Mouse (Mus musculus): Measurements from ENCODE around the gene Gfi1.

Gfi1 gene

GRCm38 (mm10) chr5:107725435-107726261 lies at the start of gene Gfi1:
Gene Gfi1, minus strand, starts transcription at chr5:107726036.
- CTCF ChIA-PET = interaction anchor here in 2 of 4 experiments (0.6 kb wide), 3 partner anchors 57 to 1755 kb away, joined by 3 to 16 read pairs (median 6); no protein-coding TSS in a partner anchor
- POLR2A ChIA-PET = interaction anchor here in 3 of 4 experiments (0.6 to 1.1 kb wide), 4 partner anchors 17 to 1456 kb away, joined by 3 to 6 read pairs (median 4); no protein-coding TSS in a partner anchor

- ChIA-PET CTCF (no interaction called here), POLR2A (interaction anchor here in 1 of 4 experiments (1.2 kb wide), 1 partner anchor 10 kb away, joined by 4 read pairs; no protein-coding TSS in a partner anchor)
Measured at GRCm38 (mm10) chr5:107772049-107772448, 46.2 kb upstream of the Gfi1 start.

GRCm38 (mm10) chr5:107768224-107768623 lies 42.4 kb upstream of the Gfi1 start:
- ChIA-PET CTCF (no interaction called here), POLR2A (interaction anchor here in 1 of 4 experiments (1.5 to 1.6 kb wide), 2 partner anchors 91 to 135 kb away, joined by 3 to 4 read pairs; no protein-coding TSS in a partner anchor)

GRCm38 (mm10) chr5:107765946-107766345 lies 40.1 kb upstream of the Gfi1 start:
- POLR2A ChIA-PET = no interaction called here
- CTCF ChIA-PET = no interaction called here

GRCm38 (mm10) chr5:107764486-107764885 lies 38.6 kb upstream of the Gfi1 start:
- ChIA-PET CTCF (no interaction called here), POLR2A (interaction anchor here in 2 of 4 experiments (1.1 to 1.6 kb wide), 3 partner anchors 8 to 138 kb away, joined by 3 read pairs; no protein-coding TSS in a partner anchor)

- ChIA-PET POLR2A (interaction anchor here in 1 of 4 experiments (1.4 to 1.6 kb wide), 2 partner anchors 9 to 139 kb away, joined by 3 read pairs; no protein-coding TSS in a partner anchor), CTCF (no interaction called here)
Measured at GRCm38 (mm10) chr5:107763674-107764073, 37.8 kb upstream of the Gfi1 start.

DNA sequence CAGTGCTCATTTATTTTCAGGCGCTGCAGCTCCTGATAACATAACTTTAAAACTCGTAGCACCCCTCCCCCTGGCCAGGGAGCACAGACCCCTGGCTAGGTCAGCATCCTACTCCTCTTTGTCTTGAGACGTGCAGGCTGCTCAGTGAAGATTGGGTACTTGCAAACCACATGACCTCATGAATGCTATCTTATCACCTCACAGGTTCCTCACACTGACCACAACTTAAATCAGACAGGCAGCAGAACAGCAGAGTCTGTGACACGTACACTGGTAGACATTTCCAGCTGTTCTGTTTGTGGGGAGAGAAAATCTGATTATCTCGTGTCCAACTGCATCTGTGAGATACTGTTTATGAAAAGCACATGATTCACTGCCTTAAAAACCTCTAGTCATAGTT lies 33.3 kb upstream of the Gfi1 start:
- ChIA-PET POLR2A (no interaction called here), CTCF (interaction anchor here in 1 of 4 experiments (0.6 kb wide), 1 partner anchor 39 kb away, joined by 4 read pairs; no protein-coding TSS in a partner anchor)

- CTCF ChIA-PET = no interaction called here
Measured at GRCm38 (mm10) chr5:107756072-107756471, 30.2 kb upstream of the Gfi1 start.

GRCm38 (mm10) chr5:107754740-107755139 lies 28.9 kb upstream of the Gfi1 start:
- POLR2A ChIA-PET = interaction anchor here in 1 of 4 experiments (0.9 to 1.3 kb wide), 3 partner anchors 9 to 18 kb away, joined by 3 read pairs; no protein-coding TSS in a partner anchor
- CTCF ChIA-PET = no interaction called here

More at GRCm38 (mm10) chr5:107756072-107756471, 30.2 kb upstream of the Gfi1 start:
- POLR2A ChIA-PET = interaction anchor here in 2 of 4 experiments (0.7 to 0.9 kb wide), 2 partner anchors 9 to 95 kb away, joined by 3 to 4 read pairs; no protein-coding TSS in a partner anchor

GRCm38 (mm10) chr5:107753656-107754055 lies 27.8 kb upstream of the Gfi1 start:
- ChIA-PET CTCF (no interaction called here), POLR2A (interaction anchor here in 1 of 4 experiments (0.8 kb wide), 1 partner anchor 85 kb away, joined by 3 read pairs; no protein-coding TSS in a partner anchor)

DNA sequence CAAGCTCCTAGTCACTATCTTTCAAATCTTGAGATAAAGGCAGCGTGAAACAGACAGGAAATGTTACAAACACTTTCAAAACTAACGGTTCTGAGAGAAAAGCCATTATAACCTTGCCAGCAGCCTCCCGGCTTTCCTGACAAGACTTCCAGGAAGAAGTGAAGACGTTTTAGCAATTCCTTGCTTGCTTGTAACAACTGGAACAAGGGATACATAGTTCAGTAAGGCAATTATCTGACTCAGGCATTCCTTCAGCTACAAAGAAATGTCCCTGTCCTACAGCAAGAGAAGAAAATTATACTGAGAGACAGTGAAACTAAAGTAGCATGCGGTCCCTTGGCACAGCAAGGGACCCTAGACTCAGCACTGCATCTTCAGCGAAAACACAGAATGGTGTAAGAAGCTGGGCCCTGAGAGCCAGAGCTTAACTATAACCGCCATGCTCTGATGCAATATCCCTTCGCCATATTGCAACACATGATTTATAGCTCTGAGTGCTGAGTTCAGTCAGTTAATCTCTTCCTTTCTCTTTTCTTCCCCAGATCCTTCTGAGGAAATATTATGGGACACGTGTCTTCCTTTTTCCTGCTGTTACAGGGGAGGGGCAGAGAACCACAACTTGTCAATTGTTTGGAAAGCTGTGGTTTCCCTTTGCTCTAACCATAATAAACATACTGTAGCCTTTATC lies 23.5 kb upstream of the Gfi1 start:
- ChIA-PET POLR2A (interaction anchor here in 1 of 4 experiments (1.1 kb wide), 1 partner anchor 42 kb away, joined by 3 read pairs; no protein-coding TSS in a partner anchor), CTCF (no interaction called here)

- ChIA-PET CTCF (no interaction called here), POLR2A (no interaction called here)
Measured at GRCm38 (mm10) chr5:107739023-107739422, 13.2 kb upstream of the Gfi1 start.

DNA sequence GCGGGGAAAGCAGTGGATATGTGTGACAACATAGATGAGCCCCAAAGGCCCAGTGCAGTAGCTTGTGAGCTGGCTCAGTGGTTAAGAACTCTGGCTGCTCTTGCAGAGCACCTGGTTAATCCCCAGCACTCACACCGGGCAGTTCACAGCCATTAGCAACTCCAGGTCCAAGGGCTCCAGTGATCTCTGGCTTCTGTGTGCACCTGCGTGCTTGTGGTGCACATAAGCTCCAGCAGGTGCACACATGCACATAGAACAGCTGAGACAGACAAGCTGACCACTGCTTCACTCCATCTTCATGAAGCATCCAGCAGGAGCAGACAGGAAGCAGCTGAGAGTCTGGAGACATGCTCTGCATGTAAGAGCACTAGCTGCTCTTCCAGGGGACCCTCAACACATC lies 12.5 kb upstream of the Gfi1 start:
- CTCF ChIA-PET = interaction anchor here in 1 of 4 experiments (0.7 kb wide), 1 partner anchor 292 kb away, joined by 3 read pairs; no protein-coding TSS in a partner anchor
- POLR2A ChIA-PET = interaction anchor here in 1 of 4 experiments (0.8 kb wide), 1 partner anchor 11 kb away, joined by 3 read pairs; no protein-coding TSS in a partner anchor

GRCm38 (mm10) chr5:107736171-107736570 lies 10.3 kb upstream of the Gfi1 start:
- CTCF ChIA-PET = no interaction called here
- POLR2A ChIA-PET = no interaction called here

GRCm38 (mm10) chr5:107731844-107732243 lies 6.0 kb upstream of the Gfi1 start:
- CTCF ChIA-PET = no interaction called here
- POLR2A ChIA-PET = no interaction called here

DNA sequence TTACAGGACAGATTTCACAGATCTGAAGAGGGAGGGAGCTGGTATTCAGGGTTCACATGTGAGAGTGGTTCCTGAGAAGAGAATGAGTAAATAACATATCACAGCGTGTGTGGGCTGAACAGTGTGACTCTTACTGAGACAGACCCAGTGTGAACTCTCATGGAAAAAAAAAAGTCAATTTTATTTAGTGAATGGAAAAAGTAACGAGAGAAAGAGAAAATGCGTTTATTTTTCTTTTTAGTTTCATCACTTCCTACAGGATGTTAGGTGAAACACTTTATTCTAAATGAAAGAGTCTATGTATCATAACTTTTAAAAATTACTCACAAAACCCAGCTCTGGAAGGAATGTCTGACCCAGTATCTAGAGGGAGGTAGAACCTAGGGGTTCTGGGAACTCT lies 5.6 kb upstream of the Gfi1 start:
- ChIA-PET POLR2A (interaction anchor here in 1 of 4 experiments (0.8 to 0.9 kb wide), 2 partner anchors 10 to 22 kb away, joined by 3 read pairs; no protein-coding TSS in a partner anchor), CTCF (no interaction called here)

DNA sequence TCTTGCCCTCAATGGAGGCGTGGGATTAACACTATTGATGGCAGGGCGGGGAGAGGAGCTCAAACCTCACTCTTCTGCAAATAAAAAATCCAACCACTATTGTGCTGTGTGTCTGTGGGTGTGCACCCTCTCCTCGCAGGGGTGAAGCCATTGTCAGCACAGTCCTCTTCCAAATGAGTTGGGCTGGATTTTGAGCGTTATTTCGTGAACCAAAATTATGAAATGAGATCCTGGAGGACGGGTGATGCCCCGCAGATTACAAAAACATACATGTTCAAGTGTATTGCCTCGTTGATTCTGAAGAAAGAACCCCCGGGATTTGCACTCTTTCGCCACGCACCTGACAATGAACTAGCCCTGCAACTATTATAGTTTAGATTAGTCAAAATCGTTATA lies 1.2 kb upstream of the Gfi1 start:
- ChIA-PET POLR2A (interaction anchor here in 2 of 4 experiments (0.6 to 1.8 kb wide), 5 partner anchors 11 to 174 kb away, joined by 3 read pairs; no protein-coding TSS in a partner anchor), CTCF (no interaction called here)

GRCm38 (mm10) chr5:107726281-107727006 lies 608 bp upstream of the Gfi1 start:
- CTCF ChIA-PET = interaction anchor here in 1 of 4 experiments (0.6 kb wide), 1 partner anchor 709 kb away, joined by 3 read pairs; no protein-coding TSS in a partner anchor
- POLR2A ChIA-PET = interaction anchor here in 3 of 4 experiments (0.6 to 1.8 kb wide), 6 partner anchors 12 to 367 kb away, joined by 3 read pairs; no protein-coding TSS in a partner anchor

All from embryonic stem cell, embryonic (primary cell).